ENCODE assay signal across 18 mouse cellular contexts in the genomic region with DNA sequence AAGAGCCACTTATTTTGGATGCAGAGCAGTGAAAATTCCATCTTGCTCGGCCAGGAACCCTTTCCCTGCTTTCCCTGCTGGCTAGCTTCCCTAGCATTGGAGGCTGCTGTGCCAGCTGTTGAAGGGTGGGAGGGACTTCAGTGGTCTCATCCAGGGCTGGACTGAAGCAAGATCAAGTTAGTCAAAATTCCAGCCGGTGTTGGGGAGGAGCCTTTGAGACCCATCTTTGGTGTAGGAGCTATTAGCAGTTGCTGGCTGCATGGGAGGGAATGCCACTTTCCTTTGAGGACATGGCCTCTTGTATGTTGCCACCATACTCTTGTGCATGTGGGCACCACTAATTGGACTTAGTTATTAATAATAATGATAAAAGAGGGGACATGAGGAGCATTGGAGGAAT. TPM values are rescaled to one million over a fixed set of nuclear protein-coding genes. Genes with fewer than 3 reads are reported as not detected.
"Had no signal": no experiment of that assay in that cellular context is flagged by ENCODE, and none has a peak within 500 bp of the region (broad histone marks: within the 10 kb centered on the region; RNA-seq: fewer than 3 reads in every experiment).

No protein-coding gene starts in this region.

- H3K27ac ChIP-seq: liver, embryonic 15.5 days; lung, embryonic 15.5 days; macrophage; midbrain, embryonic 12.5 days; neural tube, embryonic 12.5 days; stomach, embryonic 15.5 days; stomach, postnatal 0 days had no signal

- H3K4me2 ChIP-seq: liver, embryonic 15.5 days; lung, embryonic 15.5 days; midbrain, embryonic 12.5 days; neural tube, embryonic 12.5 days; stomach, embryonic 15.5 days had no signal

- H3K4me1 ChIP-seq: lung, embryonic 15.5 days; midbrain, embryonic 12.5 days; neural tube, embryonic 12.5 days; stomach, embryonic 15.5 days had no signal

- DNase-seq: liver, postnatal 0 days; lung, adult 2 months; lung, postnatal 14 days; lung, postnatal 36 days; midbrain, embryonic 14.5 days; right cerebral cortex, postnatal 14 days; thymus, adult 2 months; thymus, postnatal 25 days; thymus, postnatal 4 days had no signal

- H3K9me3 ChIP-seq: liver, embryonic 15.5 days; lung, embryonic 15.5 days; megakaryocyte, embryonic 14.5 days; midbrain, embryonic 12.5 days; neural tube, embryonic 12.5 days; stomach, embryonic 15.5 days had no signal

- H3K36me3 ChIP-seq: liver, embryonic 15.5 days; lung, embryonic 15.5 days; midbrain, embryonic 12.5 days; neural tube, embryonic 12.5 days; stomach, embryonic 15.5 days had no signal

- H3K27me3 ChIP-seq: liver, embryonic 15.5 days; lung, embryonic 15.5 days; neural tube, embryonic 12.5 days; stomach, embryonic 15.5 days had no signal

- H3K4me3 ChIP-seq: liver, embryonic 15.5 days; lung, embryonic 15.5 days; megakaryocyte, embryonic 14.5 days; midbrain, embryonic 12.5 days; neural tube, embryonic 12.5 days; stomach, embryonic 15.5 days had no signal

- H3K9ac ChIP-seq: liver, embryonic 15.5 days; liver, postnatal 0 days; lung, embryonic 15.5 days; midbrain, embryonic 12.5 days; neural tube, embryonic 12.5 days; stomach, embryonic 15.5 days had no signal

- ATAC-seq: liver, postnatal 0 days had no signal

RNA-seq across cellular contexts. Expression of gene Tmem121, which starts 27.5 kb away (rescaled TPM):
- total RNA-seq: neutrophil, adult 5-6 weeks had no signal
- polyA plus RNA-seq: macrophage had no signal
